Mouse (Mus musculus) heart, adult 2 months (tissue): ENCODE results near the gene Limd2. TPM values are rescaled to one million over a fixed set of nuclear protein-coding genes. Genes with fewer than 3 reads are reported as not detected.

Source experiments
- DNase-seq, 2 experiments: peaks; one replicate each; pipeline ENCODE4 v3.0.0; 2021
- H3K27ac ChIP-seq: fragments of 200-600 bp; 2 replicates; pipeline ENCODE4 v1.8.1; 2022
- H3K27me3 ChIP-seq: fragments of 200-500 bp; 2 replicates; pipeline ENCODE4 v1.6.1; 2012; ENCODE audit warnings: mild to moderate bottlenecking, low read length, inconsistent platforms, mixed read lengths; ENCODE audit not compliant: control insufficient read depth, insufficient read depth
- H3K36me3 ChIP-seq: fragments of 200-500 bp; 2 replicates; pipeline ENCODE4 v1.6.1; 2012; ENCODE audit warnings: low read length, inconsistent platforms; ENCODE audit not compliant: control insufficient read depth, insufficient read depth
- H3K4me1 ChIP-seq: fragments of 200-500 bp; 2 replicates; pipeline ENCODE4 v1.6.1; 2011; ENCODE audit warnings: low read length; ENCODE audit not compliant: control insufficient read depth, insufficient read depth
- H3K4me3 ChIP-seq: fragments of 200-600 bp; 2 replicates; pipeline ENCODE4 v1.8.1; 2022
- H3K79me2 ChIP-seq: fragments of 200-500 bp; replicated peaks from 2 replicates; pipeline ENCODE4 v1.6.1; 2012; ENCODE audit warnings: mild to moderate bottlenecking, inconsistent platforms, low read length, moderate library complexity, mixed read lengths; ENCODE audit not compliant: control insufficient read depth, insufficient read depth
- H3K9ac ChIP-seq: fragments of 200-500 bp; 2 replicates; pipeline ENCODE4 v1.6.1; 2012; ENCODE audit warnings: low read depth, mild to moderate bottlenecking, control low read depth, inconsistent platforms, low read length, mixed read lengths
- CTCF ChIP-seq: fragments of 200-600 bp; IDR thresholded peaks from 2 replicates; pipeline ENCODE4 v1.8.1; 2022; ENCODE audit warnings: antibody characterized with exemption, mild to moderate bottlenecking, moderate library complexity
- EP300 ChIP-seq: fragments of 200-500 bp; IDR thresholded peaks from 2 replicates; pipeline ENCODE4 v1.6.1; 2011; ENCODE audit warnings: low read depth, low read length, control low read depth; ENCODE audit not compliant: insufficient read depth
- POLR2A ChIP-seq: fragments of 200-500 bp; IDR thresholded peaks from 2 replicates; pipeline ENCODE4 v1.6.1; 2011; ENCODE audit warnings: mild to moderate bottlenecking, low read depth, low read length, control low read depth; ENCODE audit not compliant: insufficient read depth
- WGBS: fragments of 180-500 bp; shearing (Covaris S2); methylation state at CpG from one replicate; pipeline ENCODE4 v1.1.7; 2018; 5-methylcytosine and 5-hydroxymethylcytosine counted together
- intact Hi-C: fragments of 180-260 bp; cut with DNase I; formaldehyde crosslinking; loops from one replicate; pipeline ENCODE4 v1.15.1; 2025
- polyA plus RNA-seq: library from polyadenylated mRNA; depleted of rRNA; stranded (reverse); fragments of >200 nt; gene quantifications from 2 replicates; pipeline ENCODE4 v1.2.3, GENCODE M21; 2012; rRNA removed
- total RNA-seq, 2 experiments: library from RNA; stranded (reverse); gene quantifications; 2 replicates each; pipeline ENCODE4 v1.2.3; 2021

Limd2 gene
- total and polyA plus RNA-seq, 3 experiments = 3.6 to 11.5 (median 4.7) TPM

GRCm38 (mm10) chr11:106125827-106126226 lies 34.8 kb downstream of the Limd2 start:
- peaks cover 11% of the 10 kb centered on the region for H3K36me3 ChIP-seq
- no peak overlapping the region for H3K9ac ChIP-seq
- no peak for DNase-seq
- H3K4me1 ChIP-seq = no peaks in the 10 kb centered on the region; the same call in 1 of the 2 replicates
- no peak overlapping the region for H3K27ac ChIP-seq
- H3K27me3 ChIP-seq = no peaks in the 10 kb centered on the region
- no peak overlapping the region for H3K4me3 ChIP-seq
- WGBS = 68% methylated on average over 1 of the region's 1 CpGs
- TF ChIP-seq POLR2A (no peak), EP300 (no peak), CTCF (no peak)
- intact Hi-C loops = no loop called here
- H3K79me2 ChIP-seq = no peaks in the 10 kb centered on the region; the same call in 1 of the 2 replicates

GRCm38 (mm10) chr11:106124784-106125183 lies 35.9 kb downstream of the Limd2 start:
- no peak overlapping the region for H3K27ac ChIP-seq
- TF ChIP-seq CTCF (no peak), POLR2A (no peak), EP300 (no peak)
- no peaks in the 10 kb centered on the region for H3K79me2 ChIP-seq
- WGBS = 68% methylated on average over 4 of the region's 4 CpGs
- H3K4me3 ChIP-seq = no peak overlapping the region
- intact Hi-C loops = no loop called here
- no peaks in the 10 kb centered on the region; the same call in 1 of the 2 replicates for H3K4me1 ChIP-seq
- peaks cover 11% of the 10 kb centered on the region for H3K36me3 ChIP-seq
- DNase-seq = no peak
- H3K9ac ChIP-seq = no peak overlapping the region
- H3K27me3 ChIP-seq = no peaks in the 10 kb centered on the region

- Histone ChIP-seq H3K4me3 (no peak overlapping the region), H3K9ac (no peak overlapping the region), H3K79me2 (no peaks in the 10 kb centered on the region), H3K27ac (peak overlapping the region; percentile 43), H3K27me3 (no peaks in the 10 kb centered on the region), H3K36me3 (peaks cover 15% of the 10 kb centered on the region), H3K4me1 (no peaks in the 10 kb centered on the region; the same call in 1 of the 2 replicates)
- peak in 1 of 2 experiments; percentile 39 for DNase-seq
- intact Hi-C loops = no loop called here
- 33% methylated on average over 3 of the region's 3 CpGs for WGBS
- TF ChIP-seq POLR2A = no peak
Measured at GRCm38 (mm10) chr11:106122736-106123135, 37.9 kb downstream of the Limd2 start.

- DNase-seq = no peak
- Histone ChIP-seq H3K9ac (no peak overlapping the region), H3K36me3 (peaks cover 18% of the 10 kb centered on the region), H3K4me1 (no peaks in the 10 kb centered on the region; the same call in 1 of the 2 replicates), H3K79me2 (no peaks in the 10 kb centered on the region), H3K4me3 (no peak overlapping the region), H3K27ac (peak overlapping the region; percentile 43), H3K27me3 (no peaks in the 10 kb centered on the region)
- 93% methylated on average over 5 of the region's 5 CpGs for WGBS
- intact Hi-C loops = no loop called here
- TF ChIP-seq EP300 = no peak
Measured at GRCm38 (mm10) chr11:106122221-106122620, 38.4 kb downstream of the Limd2 start.

GRCm38 (mm10) chr11:106111688-106112087 lies 49.0 kb downstream of the Limd2 start:
- Histone ChIP-seq H3K27ac (no peak overlapping the region), H3K9ac (no peak overlapping the region), H3K27me3 (no peaks in the 10 kb centered on the region), H3K4me3 (no peak overlapping the region), H3K4me1 (no peaks in the 10 kb centered on the region), H3K36me3 (peaks cover 6% of the 10 kb centered on the region), H3K79me2 (peaks cover 2% of the 10 kb centered on the region; the same call in 1 of the 2 replicates)
- TF ChIP-seq EP300 = no peak
- no peak for DNase-seq
- intact Hi-C loops = no loop called here

Other genes starting within 250 kb of the Limd2 start
- gene Cyb561, start 207.5 kb downstream of the Limd2 start, total RNA-seq = 1 to 10 TPM; 8.2 to 8.5 TPM
- 17.0 and 17.6 TPM in 2 replicates for gene Cyb561, start 207.5 kb downstream of the Limd2 start, polyA plus RNA-seq
- gene Ace, start 192.9 kb downstream of the Limd2 start, total RNA-seq = 10 to 100 TPM; 18.8 to 23.7 TPM
- 34.4 and 42.1 TPM in 2 replicates for gene Ace, start 192.9 kb downstream of the Limd2 start, polyA plus RNA-seq
- not detected for gene Ace3, start 166.2 kb downstream of the Limd2 start, total RNA-seq
- not detected in 2 replicates for gene Ace3, start 166.2 kb downstream of the Limd2 start, polyA plus RNA-seq
- gene Kcnh6, start 152.7 kb downstream of the Limd2 start, total RNA-seq = not detected
- 0.26 and 0.39 TPM in 2 replicates for gene Kcnh6, start 152.7 kb downstream of the Limd2 start, polyA plus RNA-seq
- 10 to 100 TPM; 36.5 to 39.2 TPM for gene Dcaf7, start 124.0 kb downstream of the Limd2 start, total RNA-seq
- gene Dcaf7, start 124.0 kb downstream of the Limd2 start, polyA plus RNA-seq = 28.9 and 48.7 TPM in 2 replicates
- gene Taco1, start 94.8 kb downstream of the Limd2 start, total RNA-seq = 10 to 100 TPM; 56.4 to 59.6 TPM
- 32.8 and 45.3 TPM in 2 replicates for gene Taco1, start 94.8 kb downstream of the Limd2 start, polyA plus RNA-seq
- 10 to 100 TPM; 36.0 to 38.9 TPM for gene Map3k3, start 76.2 kb downstream of the Limd2 start, total RNA-seq
- 25.1 and 39.8 TPM in 2 replicates for gene Map3k3, start 76.2 kb downstream of the Limd2 start, polyA plus RNA-seq
- gene Gm10840, start within 50 bp of the Limd2 start, total RNA-seq = not detected
- gene Gm10840, start within 50 bp of the Limd2 start, polyA plus RNA-seq = not detected in 2 replicates
- gene Strada, start 41.3 kb upstream of the Limd2 start, total RNA-seq = 1 to 10 TPM; 6.2 to 7.0 TPM
- gene Strada, start 41.3 kb upstream of the Limd2 start, polyA plus RNA-seq = 16.9 and 21.8 TPM in 2 replicates
- 10 to 100 TPM; 78.1 to 82.2 TPM for gene Ccdc47, start 55.5 kb upstream of the Limd2 start, total RNA-seq
- gene Ccdc47, start 55.5 kb upstream of the Limd2 start, polyA plus RNA-seq = 23.7 and 47.4 TPM in 2 replicates
- 10 to 100 TPM; 23.5 to 27.5 TPM for gene Ddx42, start 56.1 kb upstream of the Limd2 start, total RNA-seq
- 6.0 and 11.9 TPM in 2 replicates for gene Ddx42, start 56.1 kb upstream of the Limd2 start, polyA plus RNA-seq
- gene Ftsj3, start 95.2 kb upstream of the Limd2 start, total RNA-seq = 10 to 100 TPM; 20.2 to 21.6 TPM
- gene Ftsj3, start 95.2 kb upstream of the Limd2 start, polyA plus RNA-seq = 10.2 and 15.2 TPM in 2 replicates
- gene Psmc5, start 95.3 kb upstream of the Limd2 start, total RNA-seq = 100 to 1,000 TPM in 1 of 2 experiments, 10 to 100 TPM in 1; 91.8 to 104 TPM
- gene Psmc5, start 95.3 kb upstream of the Limd2 start, polyA plus RNA-seq = 54.5 and 83.5 TPM in 2 replicates
- 10 to 100 TPM; 16.6 to 17.2 TPM for gene Smarcd2, start 112.1 kb upstream of the Limd2 start, total RNA-seq
- 39.2 and 49.2 TPM in 2 replicates for gene Smarcd2, start 112.1 kb upstream of the Limd2 start, polyA plus RNA-seq
- not detected for gene Tcam1, start 115.8 kb upstream of the Limd2 start, total RNA-seq
- gene Tcam1, start 115.8 kb upstream of the Limd2 start, polyA plus RNA-seq = 0.10 TPM in 1 of 2 replicates, not detected in the other
- not detected for gene Gh, start 141.0 kb upstream of the Limd2 start, total RNA-seq
- not detected in 2 replicates for gene Gh, start 141.0 kb upstream of the Limd2 start, polyA plus RNA-seq
- 1 to 10 TPM; 1.7 to 3.0 TPM for gene Cd79b, start 153.9 kb upstream of the Limd2 start, total RNA-seq
- 3.4 and 10.1 TPM in 2 replicates for gene Cd79b, start 153.9 kb upstream of the Limd2 start, polyA plus RNA-seq
- 10 to 100 TPM; 22.1 to 22.8 TPM for gene Scn4a, start 192.4 kb upstream of the Limd2 start, total RNA-seq
- 11.9 and 20.7 TPM in 2 replicates for gene Scn4a, start 192.4 kb upstream of the Limd2 start, polyA plus RNA-seq
- under 1 TPM; 0.37 to 0.48 TPM for gene Prr29, start 204.6 kb upstream of the Limd2 start, total RNA-seq
- gene Prr29, start 204.6 kb upstream of the Limd2 start, polyA plus RNA-seq = 7.9 and 10.4 TPM in 2 replicates
- gene Icam2, start 227.2 kb upstream of the Limd2 start, total RNA-seq = 10 to 100 TPM; 22.0 to 22.4 TPM
- gene Icam2, start 227.2 kb upstream of the Limd2 start, polyA plus RNA-seq = 46.8 and 60.4 TPM in 2 replicates